In the genomic region with DNA sequence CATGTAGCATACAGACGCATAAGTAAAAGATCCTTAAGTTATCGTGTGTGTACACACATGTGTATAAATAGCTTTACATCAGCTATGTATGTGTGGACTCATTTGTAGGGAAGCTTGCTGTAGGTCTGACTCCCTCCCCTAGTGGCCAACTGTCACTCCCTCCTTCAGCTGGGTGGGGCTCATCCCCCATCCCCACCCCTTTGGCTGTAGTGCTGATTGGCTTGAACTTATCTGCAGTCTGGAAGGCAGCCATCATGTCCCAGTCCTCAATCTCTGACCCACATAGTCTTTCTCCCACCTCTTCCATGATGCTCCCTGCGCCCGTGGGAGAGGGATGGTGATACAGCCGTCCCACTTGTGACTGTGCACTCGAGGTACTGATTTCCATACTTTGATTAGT, we compare ENCODE assay signal across 16 mouse cellular contexts. TPM values are rescaled to one million over a fixed set of nuclear protein-coding genes. Genes with fewer than 3 reads are reported as not detected.
A peak's percentile ranks its signal among the peaks of the same experiment; 100 is the strongest.
DNase-seq lines count a peak whose midpoint lies in the region; ATAC-seq and TF ChIP-seq lines count a peak whose summit lies in the region.
"Had no signal": no experiment of that assay in that cellular context is flagged by ENCODE, and none has a peak within 500 bp of the region (broad histone marks: within the 10 kb centered on the region; RNA-seq: fewer than 3 reads in every experiment).

No protein-coding gene starts in this region.

- H3K9me3 ChIP-seq in liver, postnatal 0 days (ENCODE audit: low read length): no peaks in the 10 kb centered on the region
- H3K9me3 ChIP-seq: neural tube, embryonic 13.5 days had no signal

- DNase-seq in layer of hippocampus, adult 2 months (ENCODE audit: low spot score in 2 of 2): no peak
- no peak for DNase-seq in layer of hippocampus, postnatal 36 days
- DNase-seq in c-Kit-positive CD71-positive TER-119-negative erythroid progenitor cells, embryonic 14.5 days (ENCODE audit: low read depth): peak; percentile 41
- peak; percentile 44 for DNase-seq in heart, postnatal 25 days (ENCODE audit: low spot score)
- peak; percentile 36 for DNase-seq in liver, postnatal 0 days
- no peak for DNase-seq in gastrocnemius, adult 2 months
- DNase-seq in gastrocnemius, adult 8-10 months (ENCODE audit: low spot score in 2 of 2): no peak
- DNase-seq in gastrocnemius, postnatal 10 days: no peak
- DNase-seq: adrenal gland, postnatal 36 days; kidney, postnatal 25 days; lung, postnatal 36 days; thymus, adult 2 months had no signal

- peak; percentile 49; the same call in 1 of the 2 replicates for ATAC-seq in liver, postnatal 0 days

- no peaks in the 10 kb centered on the region for H3K36me3 ChIP-seq in liver, postnatal 0 days (replicated peaks; ENCODE audit: insufficient read depth, low read length)
- H3K36me3 ChIP-seq: neural tube, embryonic 13.5 days had no signal

- 67% methylated on average over 6 of the region's 6 CpGs for WGBS in liver, postnatal 0 days (ENCODE audit: insufficient replicate concordance)

- peaks cover 25% of the 10 kb centered on the region for H3K4me1 ChIP-seq in liver, postnatal 0 days (ENCODE audit: insufficient read depth)

- H3K9ac ChIP-seq in liver, postnatal 0 days (replicated peaks): no peak overlapping the region
- H3K9ac ChIP-seq: neural tube, embryonic 13.5 days had no signal

- H3K4me3 ChIP-seq in layer of hippocampus, adult 2 months: no peak overlapping the region
- no peak overlapping the region for H3K4me3 ChIP-seq in liver, postnatal 0 days (ENCODE audit: low read depth, low read length)
- H3K4me3 ChIP-seq in gastrocnemius, adult 2 months: no peak overlapping the region
- H3K4me3 ChIP-seq: neural tube, embryonic 13.5 days had no signal

- H3K27me3 ChIP-seq in liver, postnatal 0 days (ENCODE audit: insufficient read depth, low read length): no peaks in the 10 kb centered on the region
- H3K27me3 ChIP-seq: CH12.LX; neural tube, embryonic 13.5 days had no signal

- H3K27ac ChIP-seq in layer of hippocampus, adult 2 months: peak overlapping the region; percentile 37; the same call in 1 of the 2 replicates
- no peak overlapping the region for H3K27ac ChIP-seq in liver, postnatal 0 days (ENCODE audit: low read depth)
- no peak overlapping the region for H3K27ac ChIP-seq in gastrocnemius, adult 2 months
- H3K27ac ChIP-seq: neural tube, embryonic 13.5 days had no signal

- intact Hi-C loops in heart, postnatal 25 days (cut with DNase I): no loop called here
- intact Hi-C loops in gastrocnemius, adult 2 months (cut with DNase I): no loop called here

- H3K4me2 ChIP-seq in liver, postnatal 0 days (ENCODE audit: low read depth, low read length): no peak overlapping the region
- H3K4me2 ChIP-seq: neural tube, embryonic 13.5 days had no signal

- TF ChIP-seq CTCF in layer of hippocampus, adult 2 months (conservative IDR thresholded peaks at IDR 0.05): peak; percentile 33
- peak; percentile 30; the same call in 1 of the 2 replicates for TF ChIP-seq CTCF in liver, postnatal 0 days (IDR thresholded peaks at IDR 0.05; ENCODE audit: low read depth)
- no peak for TF ChIP-seq CTCF in gastrocnemius, adult 2 months (IDR thresholded peaks at IDR 0.05)

- no peak for TF ChIP-seq EP300 in liver, postnatal 0 days (IDR thresholded peaks at IDR 0.05; ENCODE audit: low read depth)

RNA-seq across cellular contexts. Expression of gene Acot7, which starts 26.7 kb away (rescaled TPM):
- total RNA-seq in layer of hippocampus, adult 2 months (2021): 100 to 1,000 TPM; 306 to 335 TPM
- total RNA-seq in layer of hippocampus, postnatal 36 days (2021): 100 to 1,000 TPM; 331 to 345 TPM
- 10 to 100 TPM; 53.4 to 58.8 TPM for total RNA-seq in heart, postnatal 25 days (2021)
- polyA plus RNA-seq in liver, postnatal 0 days (2015; fragmentation: Nextera tagmentation; extraction: Ambion mirVana): 10.7 and 12.0 TPM in 2 replicates
- total RNA-seq in gastrocnemius, adult 2 months (2021): 10 to 100 TPM; 12.7 to 22.8 TPM
- total RNA-seq in gastrocnemius, adult 8-10 months (2022): 10 to 100 TPM; 13.8 to 15.9 (median 15.1) TPM
- 10 to 100 TPM; 11.9 to 14.1 TPM for total RNA-seq in gastrocnemius, postnatal 10 days (2021)

RNA-seq across cellular contexts. Expression of gene Hes2, which starts 46.0 kb away (rescaled TPM):
- not detected for total RNA-seq in layer of hippocampus, adult 2 months (2021)
- not detected for total RNA-seq in layer of hippocampus, postnatal 36 days (2021)
- not detected for total RNA-seq in heart, postnatal 25 days (2021)
- not detected in 2 replicates for polyA plus RNA-seq in liver, postnatal 0 days (2015; fragmentation: Nextera tagmentation; extraction: Ambion mirVana)
- not detected for total RNA-seq in gastrocnemius, adult 2 months (2021)
- not detected for total RNA-seq in gastrocnemius, adult 8-10 months (2022)
- not detected for total RNA-seq in gastrocnemius, postnatal 10 days (2021)
- total RNA-seq: adrenal gland, postnatal 36 days; CH12.LX; left cerebral cortex, postnatal 36 days; midbrain, postnatal 0 days had no signal
- polyA plus RNA-seq: midbrain, postnatal 0 days had no signal

RNA-seq across cellular contexts. Expression of gene Espn, which starts 52.5 kb away (rescaled TPM):
- total RNA-seq in layer of hippocampus, adult 2 months (2021): 1 to 10 TPM; 1.2 to 1.9 TPM
- 1 to 10 TPM; 1.4 to 1.5 TPM for total RNA-seq in layer of hippocampus, postnatal 36 days (2021)
- total RNA-seq in heart, postnatal 25 days (2021): 1 to 10 TPM; 1.7 to 2.2 TPM
- 1.8 and 2.2 TPM in 2 replicates for polyA plus RNA-seq in liver, postnatal 0 days (2015; fragmentation: Nextera tagmentation; extraction: Ambion mirVana)
- under 1 TPM; 0.13 to 0.45 TPM for total RNA-seq in gastrocnemius, adult 2 months (2021)
- under 1 TPM; 0.11 to 0.48 (median 0.28) TPM for total RNA-seq in gastrocnemius, adult 8-10 months (2022)
- 1 to 10 TPM; 1.1 to 1.2 TPM for total RNA-seq in gastrocnemius, postnatal 10 days (2021)

Comparison
In these comparisons a context has a peak if more than half of its experiments do, and no peak if none do; other contexts are left out.
1. DNase-seq: peak in c-Kit-positive CD71-positive TER-119-negative erythroid progenitor cells, embryonic 14.5 days (single experiment), heart, postnatal 25 days (single experiment) and liver, postnatal 0 days (single experiment); none in layer of hippocampus, adult 2 months (0 of 2), layer of hippocampus, postnatal 36 days (0 of 2), gastrocnemius, adult 2 months (single experiment), gastrocnemius, adult 8-10 months (0 of 2) and gastrocnemius, postnatal 10 days (single experiment).
2. RNA of gene Acot7, which starts 26.7 kb away (total RNA-seq): 331 to 345 TPM in layer of hippocampus, postnatal 36 days and 306 to 335 TPM in layer of hippocampus, adult 2 months; 53.4 to 58.8 TPM in heart, postnatal 25 days, 12.7 to 22.8 TPM in gastrocnemius, adult 2 months, 13.8 to 15.9 TPM in gastrocnemius, adult 8-10 months and 11.9 to 14.1 TPM in gastrocnemius, postnatal 10 days; every median in the first group is over 4 times any median in the second.